Mouse (Mus musculus): ENCODE results near the gene Atg16l2. TPM values are rescaled to one million over a fixed set of nuclear protein-coding genes. Genes with fewer than 3 reads are reported as not detected.

Gene Atg16l2
- polyA plus RNA-seq, 1 experiment from 2014 or later, result 5.2 TPM

- H3K27ac ChIP-seq (ENCODE audit: low read depth, low read length), result no peak overlapping the region
- 0 out of 2 replicates have a peak overlapping the region, but pooled peaks have one; percentile 44 for H3K4me3 ChIP-seq (ENCODE audit: low read depth, low read length)
- ATAC-seq, result no peak
- H3K4me1 ChIP-seq (replicated peaks; ENCODE audit: control insufficient read depth, insufficient read depth, low read length), result no peaks in the 10 kb centered on the region
- no peaks in the 10 kb centered on the region for H3K27me3 ChIP-seq (replicated peaks; ENCODE audit: control insufficient read depth, insufficient read depth, low read length)
- no peak for TF ChIP-seq CTCF (IDR thresholded peaks at IDR 0.05; ENCODE audit: low read depth)
- no peak overlapping the region for H3K9ac ChIP-seq (ENCODE audit: low read depth, low read length)
- H3K4me2 ChIP-seq (replicated peaks; ENCODE audit: low read depth), result peak overlapping the region; percentile 71
- no peaks in the 10 kb centered on the region for H3K36me3 ChIP-seq (ENCODE audit: control insufficient read depth, insufficient read depth)
- no peaks in the 10 kb centered on the region for H3K9me3 ChIP-seq (ENCODE audit: control insufficient read depth)
- 35% methylated on average over 2 of the region's 2 CpGs for WGBS
Measured at GRCm38 (mm10) chr7:101311061-101311460, 9.0 kb upstream of the Atg16l2 start.

- peak overlapping the region; percentile 54 for H3K9ac ChIP-seq (ENCODE audit: low read depth, low read length)
- no peaks in the 10 kb centered on the region for H3K4me1 ChIP-seq (replicated peaks; ENCODE audit: control insufficient read depth, insufficient read depth, low read length)
- H3K27me3 ChIP-seq (replicated peaks; ENCODE audit: control insufficient read depth, insufficient read depth, low read length), result no peaks in the 10 kb centered on the region
- WGBS, result under 1% methylated on average over 43 of the region's 43 CpGs
- H3K36me3 ChIP-seq (ENCODE audit: control insufficient read depth, insufficient read depth), result no peaks in the 10 kb centered on the region
- H3K4me3 ChIP-seq (ENCODE audit: low read depth, low read length), result peak overlapping the region; percentile 44
- no peaks in the 10 kb centered on the region for H3K9me3 ChIP-seq (ENCODE audit: control insufficient read depth)
- peak; percentile 92 for ATAC-seq
- H3K4me2 ChIP-seq (replicated peaks; ENCODE audit: low read depth), result peak overlapping the region; percentile 71
- TF ChIP-seq CTCF (IDR thresholded peaks at IDR 0.05; ENCODE audit: low read depth), result peak; percentile 96
- H3K27ac ChIP-seq (ENCODE audit: low read depth, low read length), result peak overlapping the region; percentile 85
Measured at GRCm38 (mm10) chr7:101310327-101311028, 8.4 kb upstream of the Atg16l2 start.

GRCm38 (mm10) chr7:101309985-101310326, 7.9 kb upstream of the Atg16l2 start:
- Histone ChIP-seq H3K4me3 (ENCODE audit: low read depth, low read length) (peak overlapping the region; percentile 44), H3K27ac (ENCODE audit: low read depth, low read length) (peak overlapping the region; percentile 85), H3K27me3 (replicated peaks; ENCODE audit: control insufficient read depth, insufficient read depth, low read length) (no peaks in the 10 kb centered on the region), H3K9ac (ENCODE audit: low read depth, low read length) (0 out of 2 replicates have a peak overlapping the region, but pooled peaks have one; percentile 54), H3K9me3 (ENCODE audit: control insufficient read depth) (no peaks in the 10 kb centered on the region), H3K4me2 (replicated peaks; ENCODE audit: low read depth) (peak overlapping the region; percentile 71), H3K4me1 (replicated peaks; ENCODE audit: control insufficient read depth, insufficient read depth, low read length) (no peaks in the 10 kb centered on the region), H3K36me3 (ENCODE audit: control insufficient read depth, insufficient read depth) (no peaks in the 10 kb centered on the region)
- no peak for TF ChIP-seq CTCF (IDR thresholded peaks at IDR 0.05; ENCODE audit: low read depth)
- no peak for ATAC-seq
- 36% methylated on average over 5 of the region's 5 CpGs for WGBS

- no peak for ATAC-seq
- Histone ChIP-seq H3K4me3 (ENCODE audit: low read depth, low read length) (no peak overlapping the region), H3K9ac (ENCODE audit: low read depth, low read length) (no peak overlapping the region), H3K9me3 (ENCODE audit: control insufficient read depth) (no peaks in the 10 kb centered on the region), H3K27ac (ENCODE audit: low read depth, low read length) (no peak overlapping the region), H3K4me2 (replicated peaks; ENCODE audit: low read depth) (no peak overlapping the region), H3K36me3 (ENCODE audit: control insufficient read depth, insufficient read depth) (no peaks in the 10 kb centered on the region), H3K4me1 (replicated peaks; ENCODE audit: control insufficient read depth, insufficient read depth, low read length) (no peaks in the 10 kb centered on the region), H3K27me3 (replicated peaks; ENCODE audit: control insufficient read depth, insufficient read depth, low read length) (no peaks in the 10 kb centered on the region)
- TF ChIP-seq CTCF (IDR thresholded peaks at IDR 0.05; ENCODE audit: low read depth), result no peak
- WGBS, result 34% methylated on average over 2 of the region's 2 CpGs
Measured at GRCm38 (mm10) chr7:101306841-101307240, 4.8 kb upstream of the Atg16l2 start.

GRCm38 (mm10) chr7:101302691-101303090, 640 bp upstream of the Atg16l2 start:
- H3K9me3 ChIP-seq (ENCODE audit: control insufficient read depth), result no peaks in the 10 kb centered on the region
- H3K36me3 ChIP-seq (ENCODE audit: control insufficient read depth, insufficient read depth), result no peaks in the 10 kb centered on the region
- peak overlapping the region; percentile 96 for H3K4me2 ChIP-seq (replicated peaks; ENCODE audit: low read depth)
- no peaks in the 10 kb centered on the region; the same call in 1 of the 2 replicates for H3K4me1 ChIP-seq (replicated peaks; ENCODE audit: control insufficient read depth, insufficient read depth, low read length)
- no peaks in the 10 kb centered on the region for H3K27me3 ChIP-seq (replicated peaks; ENCODE audit: control insufficient read depth, insufficient read depth, low read length)
- WGBS, result 37% methylated on average over 7 of the region's 7 CpGs
- H3K9ac ChIP-seq (ENCODE audit: low read depth, low read length), result peak overlapping the region; percentile 73; the same call in 1 of the 2 replicates
- no peak overlapping the region; the same call in 1 of the 2 replicates for H3K27ac ChIP-seq (ENCODE audit: low read depth, low read length)
- TF ChIP-seq CTCF (IDR thresholded peaks at IDR 0.05; ENCODE audit: low read depth), result no peak
- no peak for ATAC-seq
- H3K4me3 ChIP-seq (ENCODE audit: low read depth, low read length), result peak overlapping the region; percentile 75

GRCm38 (mm10) chr7:101301361-101301880, 630 bp downstream of the Atg16l2 start:
- Histone ChIP-seq H3K4me3 (ENCODE audit: low read depth, low read length) (peak overlapping the region; percentile 75), H3K9me3 (ENCODE audit: control insufficient read depth) (no peaks in the 10 kb centered on the region), H3K27me3 (replicated peaks; ENCODE audit: control insufficient read depth, insufficient read depth, low read length) (no peaks in the 10 kb centered on the region), H3K36me3 (ENCODE audit: control insufficient read depth, insufficient read depth) (no peaks in the 10 kb centered on the region), H3K4me1 (replicated peaks; ENCODE audit: control insufficient read depth, insufficient read depth, low read length) (peaks cover 8% of the 10 kb centered on the region; the same call in 1 of the 2 replicates), H3K4me2 (replicated peaks; ENCODE audit: low read depth) (peak overlapping the region; percentile 96), H3K9ac (ENCODE audit: low read depth, low read length) (peak overlapping the region; percentile 73), H3K27ac (ENCODE audit: low read depth, low read length) (peak overlapping the region; percentile 54)
- TF ChIP-seq CTCF (IDR thresholded peaks at IDR 0.05; ENCODE audit: low read depth), result no peak
- WGBS, result under 1% methylated on average over 30 of the region's 30 CpGs
- peak; percentile 13; the same call in 1 of the 2 replicates for ATAC-seq
